Mouse (Mus musculus): ENCODE data around the gene Ak3.
"Not testable (repeated sequence)": the region's sequence is repeated elsewhere in the genome, so short reads cannot be mapped to it uniquely, and the experiment has no call there.

Ak3 gene

GRCm38 (mm10) chr19:29042647-29043046, 5.1 kb downstream of the Ak3 start:
- no peak for DNase-seq (ENCODE audit: low read depth, low spot score)

GRCm38 (mm10) chr19:29042143-29042542, 5.6 kb downstream of the Ak3 start:
- DNase-seq (ENCODE audit: low read depth, low spot score): no peak

- DNase-seq (ENCODE audit: low read depth, low spot score): no peak
These were observed 7.6 kb downstream of the Ak3 start for GRCm38 (mm10) chr19:29040206-29040605.

GRCm38 (mm10) chr19:29039334-29039733, 8.4 kb downstream of the Ak3 start:
- DNase-seq (ENCODE audit: low read depth, low spot score): peak; percentile 15

- DNase-seq (ENCODE audit: low read depth, low spot score): no peak
These were observed 10.2 kb downstream of the Ak3 start for GRCm38 (mm10) chr19:29037541-29037940.

GRCm38 (mm10) chr19:29037026-29037425, 10.7 kb downstream of the Ak3 start:
- DNase-seq (ENCODE audit: low read depth, low spot score): no peak

GRCm38 (mm10) chr19:29032662-29033061, 15.1 kb downstream of the Ak3 start:
- DNase-seq (ENCODE audit: low read depth, low spot score): no peak

- no peak for DNase-seq (ENCODE audit: low read depth, low spot score)
These were observed 16.0 kb downstream of the Ak3 start for GRCm38 (mm10) chr19:29031788-29032187.

- no peak for DNase-seq (ENCODE audit: low read depth, low spot score)
These were observed 23.3 kb downstream of the Ak3 start for GRCm38 (mm10) chr19:29024391-29024947.

GRCm38 (mm10) chr19:29021754-29022345, 25.9 kb downstream of the Ak3 start:
- DNase-seq (ENCODE audit: low read depth, low spot score): no peak

GRCm38 (mm10) chr19:29019647-29020046, 28.1 kb downstream of the Ak3 start:
- DNase-seq (ENCODE audit: low read depth, low spot score): peak; percentile 20

GRCm38 (mm10) chr19:29016786-29017185, 31.0 kb downstream of the Ak3 start:
- no peak for DNase-seq (ENCODE audit: low read depth, low spot score)

- no peak for DNase-seq (ENCODE audit: low read depth, low spot score)
These were observed 31.5 kb downstream of the Ak3 start for GRCm38 (mm10) chr19:29016204-29016765.

- no peak for DNase-seq (ENCODE audit: low read depth, low spot score)
These were observed 32.2 kb downstream of the Ak3 start for GRCm38 (mm10) chr19:29015410-29016203.

- no peak for DNase-seq (ENCODE audit: low read depth, low spot score)
These were observed 33.2 kb downstream of the Ak3 start for GRCm38 (mm10) chr19:29014466-29015055.

- DNase-seq (ENCODE audit: low read depth, low spot score): no peak
These were observed 36.3 kb downstream of the Ak3 start for GRCm38 (mm10) chr19:29011355-29011990.

GRCm38 (mm10) chr19:29009046-29009445, 38.7 kb downstream of the Ak3 start:
- DNase-seq (ENCODE audit: low read depth, low spot score): no peak

GRCm38 (mm10) chr19:29008069-29008706, 39.6 kb downstream of the Ak3 start:
- no peak for DNase-seq (ENCODE audit: low read depth, low spot score)

- DNase-seq (ENCODE audit: low read depth, low spot score): not testable (repeated sequence)
These were observed 47.4 kb downstream of the Ak3 start for GRCm38 (mm10) chr19:29000321-29000720.

GRCm38 (mm10) chr19:28997976-28998630, 49.7 kb downstream of the Ak3 start:
- no peak for DNase-seq (ENCODE audit: low read depth, low spot score)

GRCm38 (mm10) chr19:28995366-28995765, 52.4 kb downstream of the Ak3 start:
- peak; percentile 7 for DNase-seq (ENCODE audit: low read depth, low spot score)

Data from CD4-positive, CD25-positive, alpha-beta regulatory T cell, adult 2 months (primary cell).